Mouse (Mus musculus) ES-Bruce4 (cell line): ENCODE results near the gene Gnaz.

Experiments
- EP300 ChIP-seq: IDR thresholded peaks from 2 replicates; pipeline ENCODE4 v1.6.1; 2011; ENCODE audit warnings: low read depth, low read length; ENCODE audit not compliant: insufficient read depth
- POLR2A ChIP-seq: IDR thresholded peaks from one replicate; pipeline ENCODE4 v1.8.1; 2011; ENCODE audit warnings: low read length; ENCODE audit not compliant: insufficient read depth

GRCm38 (mm10) chr10:74995377-74995776 is 28.4 kb downstream of the Gnaz start:
- TF ChIP-seq POLR2A, result no peak
- no peak for TF ChIP-seq EP300
